Mouse (Mus musculus) C2C12 (cell line): Measurements from ENCODE around the gene Apoc2. TPM values are rescaled to one million over a fixed set of nuclear protein-coding genes. Genes with fewer than 3 reads are reported as not detected.
A peak's percentile ranks its signal among the peaks of the same experiment; 100 is the strongest.

Source experiments
- H3K27me3 ChIP-seq: one replicate; pipeline ENCODE4 v1.6.1; 2011; ENCODE audit not compliant: control insufficient read depth, insufficient read depth, insufficient read length
- H3K36me3 ChIP-seq: one replicate; pipeline ENCODE4 v1.6.1; 2011; ENCODE audit not compliant: control insufficient read depth, insufficient read depth
- H3K4me3 ChIP-seq: one replicate; pipeline ENCODE4 v1.5.1; 2011; ENCODE audit warnings: mild to moderate bottlenecking, control low read depth; ENCODE audit not compliant: poor library complexity, insufficient read depth, severe bottlenecking
- H3K79me2 ChIP-seq: one replicate; pipeline ENCODE4 v1.6.1; 2011; ENCODE audit not compliant: control insufficient read depth, insufficient read depth
- H3K79me3 ChIP-seq: one replicate; pipeline ENCODE4 v1.6.1; 2011; ENCODE audit warnings: low read depth, control low read depth
- H3ac ChIP-seq: one replicate; pipeline ENCODE3; 2011; ENCODE audit warnings: low read depth; ENCODE audit not compliant: control insufficient read depth, insufficient read length
- CEBPB ChIP-seq: IDR thresholded peaks from one replicate; pipeline ENCODE4 v1.6.1; 2011; ENCODE audit warnings: low read depth, mild to moderate bottlenecking, control low read depth, moderate library complexity
- CTCF ChIP-seq: IDR thresholded peaks from one replicate; pipeline ENCODE4 v1.5.1; 2011; ENCODE audit not compliant: control insufficient read depth, insufficient read depth, insufficient read length
- FOSL1 ChIP-seq: IDR thresholded peaks from one replicate; pipeline ENCODE4 v1.8.0; 2011; ENCODE audit warnings: mild to moderate bottlenecking, low read length; ENCODE audit not compliant: poor library complexity, insufficient read depth, severe bottlenecking
- MAX ChIP-seq: IDR thresholded peaks from one replicate; pipeline ENCODE4 v1.6.1; 2011; ENCODE audit warnings: mild to moderate bottlenecking, control low read depth
- MYOD1 ChIP-seq: IDR thresholded peaks from one replicate; pipeline ENCODE4 v1.6.1; 2011; ENCODE audit warnings: low read depth; ENCODE audit not compliant: control insufficient read depth, insufficient read length
- MYOG ChIP-seq: IDR thresholded peaks from one replicate; pipeline ENCODE4 v1.6.1; 2011; ENCODE audit not compliant: control insufficient read depth, insufficient read length; ENCODE audit errors: extremely low read depth
- USF1 ChIP-seq: IDR thresholded peaks from one replicate; pipeline ENCODE4 v1.6.1; 2011; ENCODE audit warnings: low read depth, mild to moderate bottlenecking, control low read depth, moderate library complexity
- polyA plus RNA-seq: library from polyadenylated mRNA; unstranded; fragments of >200 nt; fragmentation: generic; extraction: Trizol; gene quantifications from one replicate; pipeline ENCODE4 v1.2.1, GENCODE M21; 2012; ENCODE audit warnings: missing spikeins

Apoc2 gene
- polyA plus RNA-seq, 1 experiment: not detected

DNA sequence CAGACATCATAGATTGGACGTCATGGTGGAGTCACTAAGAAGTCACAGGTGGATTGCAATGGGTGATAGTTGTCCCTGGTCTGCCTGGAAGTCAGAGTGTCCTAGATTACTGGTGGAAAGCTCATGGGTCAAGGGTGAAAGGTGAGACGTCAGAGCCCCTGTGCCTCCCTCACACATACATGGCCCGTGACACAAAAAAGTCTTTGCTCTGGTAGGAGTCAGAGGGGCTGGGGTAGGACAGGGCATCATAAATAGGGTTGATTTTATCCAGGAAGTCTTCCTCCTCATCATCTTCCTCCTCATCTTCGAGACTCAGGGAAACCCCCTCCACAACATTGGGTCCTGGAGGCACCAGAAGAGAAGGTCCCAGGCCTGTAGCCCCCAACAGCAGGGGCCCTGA lies 39.6 kb upstream of the Apoc2 start:
- peaks cover 28% of the 10 kb centered on the region for H3K79me2 ChIP-seq
- TF ChIP-seq USF1 (no peak), CTCF (no peak), MYOD1 (no peak), MYOG (no peak), CEBPB (no peak), FOSL1 (no peak), MAX (no peak)
- no peak overlapping the region for H3ac ChIP-seq
- H3K27me3 ChIP-seq: no peaks in the 10 kb centered on the region
- peaks cover 13% of the 10 kb centered on the region for H3K36me3 ChIP-seq
- H3K79me3 ChIP-seq: peaks cover 21% of the 10 kb centered on the region
- no peak overlapping the region for H3K4me3 ChIP-seq

- TF ChIP-seq MAX: no peak
- Histone ChIP-seq H3K79me3 (peaks cover 25% of the 10 kb centered on the region), H3K4me3 (no peak overlapping the region), H3K36me3 (peaks cover 18% of the 10 kb centered on the region), H3K79me2 (peaks cover 33% of the 10 kb centered on the region), H3K27me3 (no peaks in the 10 kb centered on the region), H3ac (peak overlapping the region; percentile 52)
Observed at GRCm38 (mm10) chr7:19716822-19717221, 39.1 kb upstream of the Apoc2 start.

GRCm38 (mm10) chr7:19716055-19716682 lies 38.4 kb upstream of the Apoc2 start:
- no peaks in the 10 kb centered on the region for H3K27me3 ChIP-seq
- peaks cover 26% of the 10 kb centered on the region for H3K79me3 ChIP-seq
- H3ac ChIP-seq: peak overlapping the region; percentile 48
- TF ChIP-seq USF1 (no peak), CEBPB (peak; percentile 66)
- H3K4me3 ChIP-seq: no peak overlapping the region
- H3K36me3 ChIP-seq: peaks cover 25% of the 10 kb centered on the region
- H3K79me2 ChIP-seq: peaks cover 40% of the 10 kb centered on the region

- Histone ChIP-seq H3K27me3 (no peaks in the 10 kb centered on the region), H3ac (peak within 1 kb of the TSS; percentile 98), H3K36me3 (peaks cover 26% of the 10 kb centered on the region), H3K4me3 (peak within 1 kb of the TSS; percentile 78), H3K79me2 (peaks cover 40% of the 10 kb centered on the region), H3K79me3 (peaks cover 26% of the 10 kb centered on the region)
- TF ChIP-seq MYOD1 (no peak), USF1 (no peak), FOSL1 (no peak), MAX (no peak), CTCF (no peak), CEBPB (no peak), MYOG (no peak)
Observed at GRCm38 (mm10) chr7:19715239-19716054, 37.7 kb upstream of the Apoc2 start, which contains the start of gene Tomm40. Tomm40 (minus strand) TSS chr7:19715438.

DNA sequence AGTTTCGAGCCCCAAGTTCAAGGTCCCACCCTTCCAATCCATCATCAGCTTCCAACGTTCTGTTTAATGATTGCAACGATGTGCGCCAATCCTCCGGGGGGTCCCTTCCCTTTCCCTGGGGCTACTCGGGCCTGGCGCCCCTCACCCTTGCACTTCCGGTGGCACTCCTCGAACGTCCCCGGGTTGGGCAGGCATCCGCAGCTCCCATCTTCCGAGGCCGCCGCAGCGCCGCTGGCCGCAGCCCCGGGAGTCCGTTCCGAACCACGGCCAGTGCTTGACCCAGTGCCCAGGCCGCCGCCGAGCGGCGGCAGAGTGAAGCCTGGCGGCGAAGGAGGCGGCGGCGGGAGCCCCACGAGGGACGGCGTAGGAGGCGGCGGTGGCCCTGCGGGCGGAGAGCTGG lies 37.1 kb upstream of the Apoc2 start:
- peaks cover 26% of the 10 kb centered on the region for H3K79me3 ChIP-seq
- TF ChIP-seq MAX (no peak), USF1 (no peak), CEBPB (no peak), FOSL1 (no peak), MYOG (no peak), MYOD1 (no peak), CTCF (no peak)
- H3K79me2 ChIP-seq: peaks cover 40% of the 10 kb centered on the region
- H3K27me3 ChIP-seq: no peaks in the 10 kb centered on the region
- peak overlapping the region; percentile 78 for H3K4me3 ChIP-seq
- H3ac ChIP-seq: peak overlapping the region; percentile 98
- H3K36me3 ChIP-seq: peaks cover 30% of the 10 kb centered on the region

GRCm38 (mm10) chr7:19713598-19713997 lies 35.9 kb upstream of the Apoc2 start:
- no peak overlapping the region for H3K4me3 ChIP-seq
- no peaks in the 10 kb centered on the region for H3K27me3 ChIP-seq
- peaks cover 26% of the 10 kb centered on the region for H3K79me3 ChIP-seq
- H3K36me3 ChIP-seq: peaks cover 40% of the 10 kb centered on the region
- TF ChIP-seq MYOD1 (no peak), CEBPB (no peak)
- peaks cover 46% of the 10 kb centered on the region for H3K79me2 ChIP-seq
- H3ac ChIP-seq: no peak overlapping the region

DNA sequence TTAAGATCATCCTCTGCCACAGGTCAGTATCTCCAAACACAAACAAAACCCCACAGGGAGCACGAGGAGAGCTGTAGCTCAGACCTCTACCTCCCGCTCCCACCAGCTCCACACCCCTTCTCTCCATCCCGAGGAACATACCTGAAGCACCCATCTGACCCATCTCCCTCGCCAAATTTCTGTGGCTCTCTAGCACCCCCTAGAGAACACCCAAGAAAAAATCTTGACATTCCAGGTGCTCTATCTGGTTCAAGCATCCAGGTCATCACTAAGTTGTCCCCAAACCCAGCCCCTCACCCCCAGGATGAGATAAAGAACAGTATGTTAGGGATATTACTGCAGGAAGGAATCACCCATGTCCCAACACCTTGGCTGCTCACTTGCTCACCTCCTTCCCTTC lies 35.5 kb upstream of the Apoc2 start:
- H3ac ChIP-seq: no peak overlapping the region
- H3K27me3 ChIP-seq: no peaks in the 10 kb centered on the region
- peaks cover 42% of the 10 kb centered on the region for H3K36me3 ChIP-seq
- H3K79me3 ChIP-seq: peaks cover 26% of the 10 kb centered on the region
- no peak overlapping the region for H3K4me3 ChIP-seq
- no peak for TF ChIP-seq FOSL1
- peak; percentile 1 for TF ChIP-seq CTCF
- no peak for TF ChIP-seq MYOD1
- no peak for TF ChIP-seq USF1
- no peak for TF ChIP-seq MAX
- no peak for TF ChIP-seq CEBPB
- TF ChIP-seq MYOG: no peak
- H3K79me2 ChIP-seq: peaks cover 46% of the 10 kb centered on the region
